Mouse (Mus musculus): ENCODE measurements around the gene Asphd2.
A peak's percentile ranks its signal among the peaks of the same experiment; 100 is the strongest.
"Not testable (repeated sequence)": the region's sequence is repeated elsewhere in the genome, so short reads cannot be mapped to it uniquely, and the experiment has no call there.

Gene Asphd2

GRCm38 (mm10) chr5:112394779-112395443, at the start of gene Asphd2:
Asphd2 (minus strand) TSS chr5:112394866.
- peak; percentile 85 for DNase-seq

- no peak for DNase-seq
These were observed 43.9 kb upstream of the Asphd2 start for GRCm38 (mm10) chr5:112438535-112438934.

- peak; percentile 91 for DNase-seq
These were observed 38.3 kb upstream of the Asphd2 start for GRCm38 (mm10) chr5:112433004-112433403.

GRCm38 (mm10) chr5:112432033-112432432, 37.4 kb upstream of the Asphd2 start:
- DNase-seq: no peak

- DNase-seq: no peak
These were observed 36.6 kb upstream of the Asphd2 start for GRCm38 (mm10) chr5:112431120-112431775.

- DNase-seq: peak; percentile 67
These were observed 34.3 kb upstream of the Asphd2 start for GRCm38 (mm10) chr5:112428944-112429343.

- peak; percentile 92 for DNase-seq
These were observed 32.6 kb upstream of the Asphd2 start for GRCm38 (mm10) chr5:112427283-112427682.

GRCm38 (mm10) chr5:112426635-112427034, 32.0 kb upstream of the Asphd2 start:
- DNase-seq: no peak

- no peak for DNase-seq
These were observed 24.9 kb upstream of the Asphd2 start for GRCm38 (mm10) chr5:112419535-112419934.

- DNase-seq: no peak
These were observed 23.4 kb upstream of the Asphd2 start for GRCm38 (mm10) chr5:112418023-112418422.

GRCm38 (mm10) chr5:112416673-112417072, 22.0 kb upstream of the Asphd2 start:
- DNase-seq: no peak

GRCm38 (mm10) chr5:112412781-112413180, 18.1 kb upstream of the Asphd2 start:
- not testable (repeated sequence) for DNase-seq

GRCm38 (mm10) chr5:112411514-112412335, 17.1 kb upstream of the Asphd2 start:
- peak; percentile 43 for DNase-seq

GRCm38 (mm10) chr5:112411072-112411471, 16.4 kb upstream of the Asphd2 start:
- DNase-seq: no peak

GRCm38 (mm10) chr5:112409274-112409673, 14.6 kb upstream of the Asphd2 start:
- no peak for DNase-seq

- no peak for DNase-seq
These were observed 11.4 kb upstream of the Asphd2 start for GRCm38 (mm10) chr5:112406017-112406416.

GRCm38 (mm10) chr5:112402437-112402836, 7.8 kb upstream of the Asphd2 start:
- DNase-seq: no peak

- DNase-seq: no peak
These were observed 4.6 kb upstream of the Asphd2 start for GRCm38 (mm10) chr5:112399284-112399683.

- DNase-seq: no peak
These were observed 1.4 kb upstream of the Asphd2 start for GRCm38 (mm10) chr5:112396066-112396465.

- DNase-seq: no peak
These were observed 277 bp downstream of the Asphd2 start for GRCm38 (mm10) chr5:112394415-112394763.

GRCm38 (mm10) chr5:112393741-112394414, 788 bp downstream of the Asphd2 start:
- no peak for DNase-seq

- DNase-seq: no peak
These were observed 2.9 kb downstream of the Asphd2 start for GRCm38 (mm10) chr5:112391676-112392323.

GRCm38 (mm10) chr5:112391002-112391401, 3.7 kb downstream of the Asphd2 start:
- no peak for DNase-seq

All from right cerebral cortex, postnatal 4 days (tissue).